Mouse (Mus musculus): ENCODE measurements at regions not wholly inside any gene's neighbourhood (a gene's known extent, or its start where the extent isn't known, plus 50 kb on each side); places are given as distances from the start of the nearest gene placed in this dataset.
"Not testable (repeated sequence)": the region's sequence is repeated elsewhere in the genome, so short reads cannot be mapped to it uniquely, and the experiment has no call there.

- 15% methylated on average over 4 of the region's 5 CpGs for WGBS (ENCODE audit: insufficient replicate concordance)
- H3K27me3 ChIP-seq (ENCODE audit: insufficient read depth, low read length); H3K4me3 ChIP-seq (ENCODE audit: low read depth, low read length); H3K4me1 ChIP-seq (ENCODE audit: insufficient read depth); H3K9me3 ChIP-seq (ENCODE audit: low read length); H3K4me2 ChIP-seq (ENCODE audit: low read depth, low read length); H3K27ac ChIP-seq (ENCODE audit: low read depth); DNase-seq; H3K9ac ChIP-seq (replicated peaks); ATAC-seq; H3K36me3 ChIP-seq (replicated peaks; ENCODE audit: insufficient read depth, low read length): not testable (repeated sequence)
Measured at GRCm38 (mm10) chr17:13465822-13466221, 111.5 kb downstream of the Tcp10c start.

DNA sequence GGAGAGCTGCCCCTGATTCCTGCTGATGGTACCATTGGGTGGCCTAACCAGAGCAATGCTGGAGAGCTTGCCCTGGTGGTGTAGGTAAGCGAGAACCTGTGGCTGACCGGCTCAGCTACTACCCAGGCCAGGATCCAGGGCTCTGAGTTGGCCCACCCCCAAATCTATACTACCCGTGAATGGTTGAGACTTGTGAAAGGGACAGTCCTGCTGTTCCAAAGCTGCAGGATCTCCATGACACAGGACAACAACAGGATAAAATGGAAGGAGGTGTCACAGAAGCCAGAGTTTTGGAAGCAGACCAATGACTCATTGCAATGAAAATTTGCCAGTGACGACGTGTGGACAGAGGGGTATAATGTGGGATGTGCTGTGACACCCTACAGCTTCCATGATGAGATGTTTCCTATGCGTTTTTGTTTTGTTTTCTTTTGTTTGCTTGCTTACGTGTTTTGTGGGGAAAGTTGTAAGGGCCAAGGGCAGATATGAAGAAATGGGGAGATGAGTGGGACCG, 115.6 kb downstream of the Tcp10c start:
- not testable (repeated sequence) for H3K9me3 ChIP-seq (ENCODE audit: low read length); H3K27ac ChIP-seq (ENCODE audit: low read depth); H3K27me3 ChIP-seq (ENCODE audit: insufficient read depth, low read length); H3K9ac ChIP-seq (replicated peaks); ATAC-seq; DNase-seq; H3K4me3 ChIP-seq (ENCODE audit: low read depth, low read length); H3K4me2 ChIP-seq (ENCODE audit: low read depth, low read length); H3K4me1 ChIP-seq (ENCODE audit: insufficient read depth); H3K36me3 ChIP-seq (replicated peaks; ENCODE audit: insufficient read depth, low read length)
- 64% methylated on average over 8 of the region's 8 CpGs for WGBS (ENCODE audit: insufficient replicate concordance)

GRCm38 (mm10) chr17:13472460-13473062, 118.2 kb downstream of the Tcp10c start:
- Histone ChIP-seq H3K4me2 (ENCODE audit: low read depth, low read length) (no peak overlapping the region), H3K9ac (replicated peaks) (no peak overlapping the region), H3K4me1 (ENCODE audit: insufficient read depth) (no peaks in the 10 kb centered on the region), H3K36me3 (replicated peaks; ENCODE audit: insufficient read depth, low read length) (no peaks in the 10 kb centered on the region), H3K4me3 (ENCODE audit: low read depth, low read length) (no peak overlapping the region), H3K9me3 (ENCODE audit: low read length) (no peaks in the 10 kb centered on the region), H3K27ac (ENCODE audit: low read depth) (no peak overlapping the region), H3K27me3 (ENCODE audit: insufficient read depth, low read length) (no peaks in the 10 kb centered on the region)
- ATAC-seq (no peak), DNase-seq (peak; percentile 64)
- TF ChIP-seq EP300 (IDR thresholded peaks at IDR 0.05; ENCODE audit: low read depth) (no peak), CTCF (IDR thresholded peaks at IDR 0.05; ENCODE audit: low read depth) (peak; percentile 84)
- WGBS (ENCODE audit: insufficient replicate concordance), result 15% methylated on average over 7 of the region's 7 CpGs

- Histone ChIP-seq H3K9ac (replicated peaks) (no peak overlapping the region), H3K4me2 (ENCODE audit: low read depth, low read length) (no peak overlapping the region), H3K4me1 (ENCODE audit: insufficient read depth) (no peaks in the 10 kb centered on the region), H3K9me3 (ENCODE audit: low read length) (no peaks in the 10 kb centered on the region), H3K36me3 (replicated peaks; ENCODE audit: insufficient read depth, low read length) (no peaks in the 10 kb centered on the region), H3K27ac (ENCODE audit: low read depth) (no peak overlapping the region), H3K4me3 (ENCODE audit: low read depth, low read length) (no peak overlapping the region), H3K27me3 (ENCODE audit: insufficient read depth, low read length) (no peaks in the 10 kb centered on the region)
- no peak for TF ChIP-seq EP300 (IDR thresholded peaks at IDR 0.05; ENCODE audit: low read depth)
- TF ChIP-seq CTCF (IDR thresholded peaks at IDR 0.05; ENCODE audit: low read depth), result no peak
- no peak for ATAC-seq
- WGBS (ENCODE audit: insufficient replicate concordance), result 65% methylated on average over 14 of the region's 14 CpGs
- no peak for DNase-seq
Measured at GRCm38 (mm10) chr17:13474310-13475094, 120.1 kb downstream of the Tcp10c start.

- Histone ChIP-seq H3K36me3 (replicated peaks; ENCODE audit: insufficient read depth, low read length) (no peaks in the 10 kb centered on the region), H3K27me3 (ENCODE audit: insufficient read depth, low read length) (no peaks in the 10 kb centered on the region), H3K4me2 (ENCODE audit: low read depth, low read length) (no peak overlapping the region), H3K9ac (replicated peaks) (no peak overlapping the region), H3K4me1 (ENCODE audit: insufficient read depth) (no peaks in the 10 kb centered on the region), H3K9me3 (ENCODE audit: low read length) (no peaks in the 10 kb centered on the region), H3K4me3 (ENCODE audit: low read depth, low read length) (no peak overlapping the region), H3K27ac (ENCODE audit: low read depth) (no peak overlapping the region)
- TF ChIP-seq CTCF (IDR thresholded peaks at IDR 0.05; ENCODE audit: low read depth) (no peak), EP300 (IDR thresholded peaks at IDR 0.05; ENCODE audit: low read depth) (no peak)
- no peak for DNase-seq
- no peak for ATAC-seq
- WGBS (ENCODE audit: insufficient replicate concordance), result 49% methylated on average over 5 of the region's 5 CpGs
Measured at GRCm38 (mm10) chr17:13478866-13479571, 124.6 kb downstream of the Tcp10c start.

- no peaks in the 10 kb centered on the region for H3K36me3 ChIP-seq (replicated peaks; ENCODE audit: insufficient read depth, low read length)
- H3K27ac ChIP-seq (ENCODE audit: low read depth), result no peak overlapping the region
- no peaks in the 10 kb centered on the region for H3K27me3 ChIP-seq (ENCODE audit: insufficient read depth, low read length)
- TF ChIP-seq EP300 (IDR thresholded peaks at IDR 0.05; ENCODE audit: low read depth), result no peak
- TF ChIP-seq CTCF (IDR thresholded peaks at IDR 0.05; ENCODE audit: low read depth), result no peak
- H3K9ac ChIP-seq (replicated peaks), result no peak overlapping the region
- no peaks in the 10 kb centered on the region for H3K4me1 ChIP-seq (ENCODE audit: insufficient read depth)
- DNase-seq, result no peak
- H3K9me3 ChIP-seq (ENCODE audit: low read length), result no peaks in the 10 kb centered on the region
- no peak overlapping the region for H3K4me2 ChIP-seq (ENCODE audit: low read depth, low read length)
- ATAC-seq, result no peak
- WGBS (ENCODE audit: insufficient replicate concordance), result 35% methylated on average over 11 of the region's 12 CpGs
- H3K4me3 ChIP-seq (ENCODE audit: low read depth, low read length), result no peak overlapping the region
Measured at GRCm38 (mm10) chr17:13479572-13480063, 125.2 kb downstream of the Tcp10c start.

Data from liver, postnatal 0 days (tissue).